Mouse (Mus musculus) megakaryocyte-erythroid progenitor cell, adult 5-6 weeks (primary cell): ENCODE measurements at regions not wholly inside any gene's neighbourhood (a gene's known extent, or its start where the extent isn't known, plus 50 kb on each side); places are given as distances from the start of the nearest gene placed in this dataset.

Source experiments
- ATAC-seq: replicated peaks from 2 replicates; pipeline ENCODE4 v1.8.0; 2016; ENCODE audit warnings: mild to moderate bottlenecking, inconsistent platforms; ENCODE audit not compliant: severe bottlenecking, poor library complexity, low FRiP score, low TSS enrichment

GRCm38 (mm10) chr11:31427374-31427773 is 57.5 kb upstream of the Stc2 start:
- no peak for ATAC-seq
